Mouse (Mus musculus): ENCODE measurements at regions not wholly inside any gene's neighbourhood (a gene's known extent, or its start where the extent isn't known, plus 50 kb on each side); places are given as distances from the start of the nearest gene placed in this dataset.

DNA sequence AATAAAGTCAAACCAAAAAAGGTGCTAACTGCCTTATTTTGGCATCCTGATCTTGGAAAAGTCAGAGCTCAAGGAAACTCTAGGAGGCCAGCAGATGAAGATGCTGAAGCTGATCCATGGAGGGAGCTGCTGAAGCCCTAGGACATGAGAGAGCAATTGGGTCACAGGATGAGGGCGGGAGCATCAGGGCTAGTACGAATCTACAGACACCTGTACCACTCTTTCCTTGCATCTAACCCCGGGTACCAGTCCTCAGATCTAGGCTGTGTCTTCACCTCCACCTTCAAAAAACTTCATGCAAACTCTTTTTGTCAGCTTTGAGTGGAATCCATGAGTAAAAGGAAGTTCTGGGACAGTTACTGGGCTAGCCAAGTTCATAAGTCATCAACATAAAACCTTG lies 63.1 kb upstream of the Satb1 start:
- no peaks in the 10 kb centered on the region for H3K36me3 ChIP-seq
- H3K27me3 ChIP-seq: no peaks in the 10 kb centered on the region
- ATAC-seq (replicated peaks; ENCODE audit: low FRiP score): no peak
- H3K9ac ChIP-seq: no peak overlapping the region
- no peak overlapping the region for H3K27ac ChIP-seq
- 88% methylated on average over 3 of the region's 3 CpGs for WGBS
- no peak overlapping the region for H3K4me3 ChIP-seq (replicated peaks)
- no peaks in the 10 kb centered on the region for H3K4me1 ChIP-seq
- no peaks in the 10 kb centered on the region for H3K9me3 ChIP-seq (replicated peaks)
- H3K4me2 ChIP-seq: no peak overlapping the region

DNA sequence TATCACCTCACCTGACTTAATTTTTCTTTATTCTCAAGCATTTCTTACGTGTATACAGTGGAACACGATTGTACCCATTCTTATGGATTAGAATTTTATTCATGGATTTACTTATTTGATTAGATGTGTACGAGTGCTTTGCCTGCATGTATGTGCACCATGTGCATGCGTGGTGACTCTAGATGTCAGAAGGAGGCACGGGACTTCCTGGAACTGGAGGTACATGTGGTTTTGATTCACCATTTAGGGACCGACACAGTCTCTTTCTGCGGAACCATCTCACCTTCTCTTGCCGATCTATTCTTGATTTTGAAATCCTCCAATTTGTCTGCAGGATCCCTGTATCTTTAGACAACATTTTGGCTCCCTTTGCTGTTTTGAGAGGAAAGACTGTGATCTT lies 61.2 kb upstream of the Satb1 start:
- Histone ChIP-seq H3K4me2 (no peak overlapping the region), H3K4me1 (no peaks in the 10 kb centered on the region), H3K27ac (no peak overlapping the region), H3K36me3 (no peaks in the 10 kb centered on the region), H3K9me3 (replicated peaks) (no peaks in the 10 kb centered on the region), H3K9ac (no peak overlapping the region), H3K27me3 (no peaks in the 10 kb centered on the region), H3K4me3 (replicated peaks) (no peak overlapping the region)
- no peak for ATAC-seq (replicated peaks; ENCODE audit: low FRiP score)
- WGBS: 90% methylated on average over 8 of the region's 8 CpGs

DNA sequence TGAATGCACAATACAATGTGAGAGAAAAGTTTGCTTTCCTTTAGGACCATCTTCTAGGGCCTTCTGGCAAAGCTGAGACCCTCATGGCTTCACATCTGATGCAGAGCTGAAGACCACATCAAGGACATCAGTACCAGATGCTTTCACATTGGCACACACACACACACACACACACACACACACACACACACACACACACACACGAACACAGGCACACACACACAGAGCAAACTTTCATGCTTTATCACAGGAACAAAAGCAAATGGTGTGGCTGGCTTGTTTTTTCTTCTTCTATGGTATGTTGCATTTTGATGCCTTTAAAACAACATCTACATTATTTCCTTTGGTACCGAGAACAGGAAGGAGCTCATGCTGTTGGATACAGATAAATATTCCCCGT lies 59.8 kb upstream of the Satb1 start:
- Histone ChIP-seq H3K36me3 (no peaks in the 10 kb centered on the region), H3K27ac (no peak overlapping the region), H3K9me3 (replicated peaks) (no peaks in the 10 kb centered on the region), H3K4me1 (no peaks in the 10 kb centered on the region), H3K4me2 (no peak overlapping the region), H3K27me3 (no peaks in the 10 kb centered on the region), H3K4me3 (replicated peaks) (no peak overlapping the region), H3K9ac (no peak overlapping the region)
- no peak for ATAC-seq (replicated peaks; ENCODE audit: low FRiP score)
- WGBS: 69% methylated on average over 3 of the region's 3 CpGs

DNA sequence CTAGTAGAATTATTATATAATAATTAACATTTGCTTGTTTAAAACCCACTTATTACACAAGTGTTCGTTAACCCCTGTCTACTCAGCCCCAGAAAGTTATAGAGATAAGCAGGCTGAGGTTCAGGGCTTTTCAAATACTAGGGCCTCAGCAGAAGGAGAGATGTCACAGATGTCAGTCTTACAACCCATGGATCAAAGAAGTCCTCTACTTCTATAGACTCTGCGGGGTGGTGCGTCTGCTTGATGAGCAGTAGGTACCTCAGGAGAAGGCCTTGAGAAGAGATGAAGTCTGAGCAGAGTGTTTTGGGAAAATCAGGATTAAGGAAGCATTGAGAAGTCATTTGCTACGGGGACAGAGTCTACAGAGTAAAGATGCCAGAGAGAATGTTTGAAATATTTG lies 59.1 kb upstream of the Satb1 start:
- no peaks in the 10 kb centered on the region for H3K27me3 ChIP-seq
- no peaks in the 10 kb centered on the region for H3K9me3 ChIP-seq (replicated peaks)
- H3K4me1 ChIP-seq: no peaks in the 10 kb centered on the region
- WGBS: 77% methylated on average over 4 of the region's 4 CpGs
- H3K4me3 ChIP-seq (replicated peaks): no peak overlapping the region
- ATAC-seq (replicated peaks; ENCODE audit: low FRiP score): no peak
- H3K4me2 ChIP-seq: no peak overlapping the region
- no peak overlapping the region for H3K9ac ChIP-seq
- H3K36me3 ChIP-seq: no peaks in the 10 kb centered on the region
- no peak overlapping the region for H3K27ac ChIP-seq
